Mouse (Mus musculus) T-cell, adult 2 months (primary cell): ENCODE measurements around the gene Omg.

Source experiments
- DNase-seq: peaks from one replicate; pipeline ENCODE4 v3.0.0; 2022; ENCODE audit warnings: low spot score

Omg gene

DNA sequence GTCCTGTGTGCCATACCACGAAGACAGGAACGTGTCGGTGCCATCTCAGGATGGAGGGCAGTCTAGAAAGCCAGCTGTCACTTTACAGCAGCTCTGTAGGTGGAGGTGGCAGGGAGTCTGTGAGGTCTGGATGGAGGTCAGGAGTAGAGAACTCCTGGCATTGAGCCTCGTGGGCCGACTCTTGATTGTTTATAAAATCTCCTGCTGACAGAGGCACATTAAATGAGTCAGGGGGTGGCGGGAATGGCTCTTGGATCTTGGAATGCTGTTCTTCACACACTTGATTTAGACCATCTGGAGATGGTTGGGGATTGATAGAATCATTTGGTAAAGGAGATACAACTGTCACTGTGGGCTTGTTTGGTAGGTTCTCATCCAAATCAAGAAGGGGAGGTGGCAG, 11.4 kb upstream of the Omg start:
- no peak for DNase-seq

DNA sequence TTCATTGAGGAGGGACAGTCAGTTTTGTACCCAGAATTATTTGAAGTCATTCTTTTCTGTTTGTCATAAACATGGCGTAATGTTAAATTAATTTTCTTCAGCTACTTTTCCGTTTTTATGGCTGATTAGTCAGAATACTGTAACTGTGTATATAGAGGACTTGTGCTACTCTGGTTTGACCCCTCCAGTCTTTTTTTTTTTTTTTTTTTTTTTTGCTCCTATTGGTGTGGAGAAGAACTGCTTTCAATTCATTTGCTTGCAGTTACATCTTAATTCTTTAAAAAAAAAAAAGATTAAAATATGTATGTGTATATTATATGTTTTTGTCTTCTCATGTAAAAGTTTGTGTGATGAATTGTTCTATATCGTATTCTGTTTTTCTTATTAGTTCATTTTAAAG, 8.1 kb upstream of the Omg start:
- no peak for DNase-seq

DNA sequence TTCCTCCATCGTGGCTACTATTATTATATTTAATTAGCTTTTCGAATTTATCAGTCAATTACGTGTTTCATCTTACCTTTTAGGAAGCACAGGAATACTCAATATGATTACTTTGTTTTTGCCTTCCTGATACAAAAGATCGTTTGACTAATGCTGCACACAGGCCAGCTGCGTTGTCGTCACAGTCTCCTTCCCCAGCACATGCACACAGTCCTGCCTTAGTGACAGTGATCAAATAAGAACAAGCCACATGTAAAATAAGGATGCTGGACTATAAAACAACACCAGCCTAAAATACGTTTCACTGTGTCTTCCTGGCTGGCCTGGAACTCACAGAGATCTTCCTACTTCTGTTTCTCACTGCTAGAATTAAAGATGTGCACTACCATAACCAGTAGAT, 622 bp upstream of the Omg start:
- no peak for DNase-seq

DNA sequence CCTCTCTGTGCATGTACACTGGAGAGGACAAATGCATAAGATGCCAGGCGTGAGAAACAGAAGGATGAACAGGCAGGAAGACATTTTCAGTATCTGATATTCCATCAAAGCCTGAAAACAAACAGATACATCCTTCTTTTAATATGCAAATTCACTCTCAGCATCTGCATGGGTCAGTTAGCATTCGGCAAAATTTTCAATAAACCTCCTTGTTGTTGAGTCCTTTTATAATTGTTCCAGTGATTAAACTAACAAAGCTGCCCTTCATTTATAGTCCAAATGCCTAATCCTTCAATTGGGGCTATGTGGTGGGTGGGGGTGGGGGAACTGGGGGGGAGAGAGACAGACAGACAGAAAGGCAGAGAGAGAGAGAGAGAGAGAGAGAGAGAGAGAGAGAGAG, 967 bp downstream of the Omg start:
- DNase-seq = no peak

DNA sequence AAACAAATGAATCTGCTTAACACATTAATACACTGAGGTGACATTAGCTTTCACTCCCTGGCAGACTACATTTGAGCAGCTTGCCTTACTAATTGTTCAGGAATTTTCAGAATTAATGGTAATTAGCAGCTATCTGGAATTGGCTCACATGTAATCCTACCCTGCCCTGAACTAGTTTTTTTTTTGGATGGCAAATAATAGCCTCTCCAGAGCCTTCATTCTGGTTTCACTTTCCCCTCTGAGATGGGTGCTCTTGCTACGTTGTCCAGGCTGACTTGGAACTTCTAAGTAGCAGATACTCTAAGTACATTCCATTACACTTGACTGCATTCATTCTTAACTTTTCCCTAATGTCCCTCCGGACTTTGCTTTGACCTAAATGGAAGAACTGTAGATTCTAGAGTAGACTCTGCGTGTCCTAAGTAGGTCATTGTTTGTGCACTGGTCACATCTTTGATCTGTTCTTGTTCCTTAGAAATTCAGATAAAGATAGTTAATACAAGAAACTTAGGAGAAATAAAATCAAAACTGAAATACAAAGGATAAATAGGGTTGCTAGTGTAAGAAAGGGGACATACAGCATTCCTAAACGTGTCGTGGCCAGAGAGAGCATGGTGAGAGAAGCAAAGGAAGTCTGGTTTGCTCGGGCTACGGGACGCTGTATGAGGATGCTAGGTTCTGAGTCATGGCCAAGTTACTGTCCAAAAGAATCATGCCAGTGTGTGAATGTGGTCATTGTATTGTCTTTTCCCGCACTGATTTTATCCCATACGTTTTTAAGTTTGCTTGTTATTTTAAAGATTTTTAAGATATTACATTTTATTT, 8.7 kb downstream of the Omg start:
- DNase-seq = no peak

DNA sequence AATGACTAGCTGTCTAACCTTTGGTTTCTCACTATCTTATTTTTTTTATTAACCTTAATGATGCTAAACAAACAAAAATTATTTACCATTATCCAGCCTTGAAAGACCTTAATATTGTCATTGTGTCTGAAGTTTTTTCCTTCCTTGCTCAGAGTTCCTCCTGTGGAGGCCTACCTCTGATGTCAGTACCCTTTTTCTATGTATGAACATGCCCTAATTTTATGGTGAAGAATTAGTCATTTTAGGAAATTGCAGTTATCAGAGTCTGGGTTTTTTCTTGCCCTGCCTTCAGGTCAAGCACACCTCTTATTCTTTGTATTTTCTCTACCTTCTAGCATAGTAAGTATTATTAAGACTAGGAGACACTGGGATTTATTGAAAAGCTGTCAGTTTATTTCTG, 19.2 kb downstream of the Omg start:
- DNase-seq = no peak

DNA sequence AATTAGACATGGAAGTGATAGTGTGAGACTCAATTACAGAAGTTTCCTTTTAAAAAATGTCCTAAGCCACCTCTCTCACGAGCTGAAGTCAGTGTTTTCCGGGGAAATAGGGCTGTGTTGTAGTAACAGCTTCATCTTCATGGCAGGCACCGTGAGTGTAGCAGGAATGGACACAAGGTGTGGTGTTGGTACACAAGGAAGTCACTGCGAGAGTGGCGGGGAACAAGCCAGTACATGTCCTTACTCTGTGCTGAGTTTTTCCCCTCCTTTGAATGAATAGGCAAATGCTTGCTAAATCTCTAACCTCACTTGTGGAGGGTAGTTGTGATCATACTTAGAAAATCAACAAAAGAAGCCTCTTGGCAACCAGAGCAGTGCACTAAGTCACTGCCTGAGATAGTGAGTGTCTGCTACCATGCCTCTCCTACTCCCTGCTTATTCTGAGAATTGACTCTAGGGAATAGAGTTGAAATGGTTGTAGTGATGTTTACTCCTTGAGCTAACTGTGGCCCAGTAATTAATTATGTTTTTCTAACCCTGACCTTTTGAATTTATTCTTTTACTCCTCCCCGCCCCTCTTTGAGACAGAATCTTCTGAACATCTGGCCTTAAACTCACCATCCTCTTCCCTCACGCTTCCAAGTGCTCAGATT, 19.9 kb downstream of the Omg start:
- no peak for DNase-seq

DNA sequence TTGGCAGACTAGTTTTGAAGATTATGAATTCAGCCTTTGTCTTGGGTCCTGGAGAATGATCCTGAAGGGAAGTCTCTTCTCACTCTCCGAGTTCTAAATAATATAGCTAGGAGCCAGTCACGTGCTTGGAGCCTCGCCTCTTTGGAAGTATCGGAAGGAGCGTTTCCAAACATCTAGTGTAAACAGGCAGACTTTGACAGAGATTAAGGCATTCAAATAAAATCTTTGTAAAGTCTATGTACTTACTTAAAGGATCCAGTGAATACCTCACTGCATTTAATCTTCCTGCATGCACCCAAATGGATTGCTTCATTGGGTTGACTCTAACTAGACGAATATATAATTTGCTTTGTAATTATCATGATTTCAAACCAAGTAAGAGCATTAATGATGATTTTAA, 20.5 kb downstream of the Omg start:
- no peak for DNase-seq

DNA sequence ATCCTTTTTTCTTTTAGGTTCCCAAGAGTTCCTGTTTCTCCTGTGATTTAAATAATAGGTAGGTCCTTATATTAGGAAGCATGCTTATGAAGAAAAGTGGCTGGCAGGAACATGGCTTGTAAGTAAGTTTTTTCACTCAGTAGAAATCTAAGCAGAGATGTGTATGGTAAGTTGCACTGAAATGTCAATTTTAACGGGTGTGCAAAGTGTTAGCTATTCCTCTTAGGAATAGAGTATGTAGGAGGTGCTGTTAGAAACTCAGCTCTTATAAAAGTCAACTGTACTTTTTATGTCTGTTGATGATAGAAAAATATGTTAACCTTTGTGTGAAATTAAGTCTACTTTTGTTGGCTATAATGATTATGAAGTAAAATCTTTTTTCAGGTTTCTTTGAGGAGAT, 35.8 kb downstream of the Omg start:
- no peak for DNase-seq

DNA sequence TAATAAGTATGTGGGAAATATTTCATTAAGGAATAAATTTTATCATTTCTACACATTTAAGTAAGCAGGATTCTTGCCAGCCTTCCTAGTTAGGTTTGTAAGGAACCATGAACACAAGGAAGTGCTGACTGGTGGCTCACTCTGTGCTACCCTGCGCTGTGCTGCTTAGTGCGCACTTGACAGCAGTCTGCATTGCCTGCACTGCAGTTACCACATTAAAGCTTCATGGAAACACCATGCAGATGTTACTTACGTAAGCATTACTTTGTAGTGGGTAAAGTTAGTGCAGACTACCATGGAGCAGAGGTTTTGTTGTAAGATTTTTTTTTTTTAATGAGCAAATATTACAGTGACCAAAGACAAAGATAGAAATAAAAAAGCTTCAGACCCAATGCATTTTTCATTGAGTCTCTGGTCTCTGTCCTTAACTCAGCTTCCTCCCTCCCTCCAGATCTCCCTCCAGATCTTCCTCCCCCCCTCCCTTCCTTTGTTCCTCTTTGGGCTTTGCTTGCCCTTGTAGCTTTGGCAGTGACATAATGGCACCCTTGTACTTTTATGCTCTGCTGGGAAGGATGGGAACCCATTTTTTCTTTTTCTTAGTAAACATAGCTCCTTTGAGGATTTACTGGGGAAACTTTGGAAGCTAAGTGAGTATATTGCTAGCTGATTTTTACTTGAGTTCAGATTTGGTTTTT, 43.0 kb downstream of the Omg start:
- DNase-seq = peak; percentile 77

DNA sequence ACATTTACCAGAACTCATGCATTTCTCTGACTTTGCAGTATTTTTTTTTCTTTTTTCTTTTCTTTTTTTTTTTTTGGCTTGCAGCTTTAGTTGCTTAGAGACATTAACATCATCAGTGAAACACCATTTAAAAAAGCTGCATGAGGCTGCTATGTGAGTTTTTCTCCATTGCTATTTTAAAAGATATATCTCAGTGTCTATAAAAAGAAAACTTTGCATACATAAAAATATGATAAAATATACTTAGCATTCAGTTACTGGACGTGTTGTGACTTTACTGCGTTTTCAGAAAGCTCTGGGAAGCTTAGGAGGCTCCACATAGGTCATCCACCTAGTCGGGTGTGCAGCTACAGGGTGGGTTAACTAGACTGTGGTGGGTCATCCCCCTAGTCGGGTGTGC, 44.0 kb downstream of the Omg start:
- DNase-seq = no peak

DNA sequence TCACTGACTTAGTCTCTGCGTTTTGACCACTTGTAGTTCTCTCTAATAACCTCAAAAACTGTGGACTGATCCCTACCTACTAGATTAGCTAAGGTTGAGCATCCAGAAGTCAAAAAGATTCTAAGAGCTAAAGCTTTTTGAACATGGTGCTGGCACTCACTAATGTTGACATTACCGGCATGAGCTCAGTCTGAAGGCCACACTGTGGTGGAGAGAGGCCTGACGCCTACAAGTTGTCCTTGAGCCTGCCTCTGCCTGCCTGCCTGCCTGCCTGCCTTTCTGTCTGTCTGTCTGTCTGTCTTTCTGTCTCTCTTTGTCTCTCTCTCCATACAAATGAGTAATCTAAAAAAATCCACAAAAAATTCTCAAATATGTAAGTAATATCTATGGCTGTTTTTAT, 46.0 kb downstream of the Omg start:
- no peak for DNase-seq

DNA sequence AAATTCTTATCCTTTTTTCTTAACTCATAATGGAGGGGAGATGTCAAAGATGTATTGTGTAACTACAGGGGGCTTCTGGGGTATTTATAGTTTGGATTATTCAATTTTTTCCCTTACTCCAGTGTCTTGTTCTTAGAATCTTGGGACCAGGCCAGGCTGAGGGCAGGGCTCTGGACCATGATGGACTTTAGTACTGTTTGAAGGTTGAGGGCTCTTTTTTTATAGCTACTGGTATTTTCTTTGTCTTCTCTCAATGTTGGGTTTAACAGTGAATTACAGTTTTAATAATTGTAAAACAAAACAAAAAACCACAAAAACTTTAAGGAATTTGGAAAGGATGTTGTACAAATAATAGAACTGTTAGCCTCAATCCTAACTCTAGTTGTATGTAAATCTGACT, 50.9 kb downstream of the Omg start:
- DNase-seq = no peak
